20 mouse cellular contexts compared by ENCODE assay signal in the genomic region with DNA sequence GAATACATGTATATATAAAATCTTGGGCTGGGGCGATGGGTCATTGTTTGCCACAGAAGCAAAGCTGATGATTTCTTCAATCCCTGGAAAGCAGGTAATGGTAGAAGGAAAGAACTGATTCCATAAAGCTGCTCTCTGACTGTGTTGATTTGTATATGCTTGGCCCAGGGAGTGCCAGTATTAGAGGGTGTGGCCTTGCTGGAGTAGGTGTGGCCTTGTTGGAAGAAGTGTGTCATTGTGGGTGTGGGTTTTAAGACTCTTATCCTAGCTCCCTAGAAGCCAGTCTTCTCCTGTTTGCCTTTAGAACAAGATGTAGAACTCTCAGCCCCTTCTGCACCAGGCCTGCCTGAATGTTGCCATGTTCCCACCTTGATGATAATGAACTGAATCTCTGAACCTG.
"Had no signal": no experiment of that assay in that cellular context is flagged by ENCODE, and none has a peak within 500 bp of the region (broad histone marks: within the 10 kb centered on the region; RNA-seq: fewer than 3 reads in every experiment).

No protein-coding gene starts in this region.

- H3K9me3 ChIP-seq: limb, embryonic 12.5 days; limb, embryonic 15.5 days; liver, embryonic 15.5 days; midbrain, embryonic 12.5 days; midbrain, embryonic 15.5 days; neural tube, embryonic 13.5 days had no signal

- H3K4me2 ChIP-seq: limb, embryonic 12.5 days; limb, embryonic 15.5 days; liver, embryonic 11.5 days; liver, embryonic 15.5 days; midbrain, embryonic 12.5 days; midbrain, embryonic 15.5 days; neural tube, embryonic 13.5 days had no signal

- H3K36me3 ChIP-seq: limb, embryonic 12.5 days; limb, embryonic 15.5 days; liver, embryonic 15.5 days; midbrain, embryonic 12.5 days; midbrain, embryonic 15.5 days; neural tube, embryonic 13.5 days had no signal

- H3K9ac ChIP-seq: limb, embryonic 12.5 days; limb, embryonic 15.5 days; liver, embryonic 15.5 days; midbrain, embryonic 12.5 days; midbrain, embryonic 15.5 days; neural tube, embryonic 13.5 days had no signal

- ATAC-seq: midbrain, embryonic 15.5 days had no signal

- DNase-seq: kidney, adult 18-20 months; kidney, adult 9 months; kidney, postnatal 14 days; kidney, postnatal 4 days; left cerebral cortex, postnatal 4 days; lung, adult 2 months; lung, postnatal 14 days; lung, postnatal 4 days; right cerebral cortex, adult 18-20 months; right cerebral cortex, postnatal 14 days; right cerebral cortex, postnatal 4 days; thymus, postnatal 25 days had no signal

- H3K4me1 ChIP-seq: limb, embryonic 15.5 days; liver, embryonic 15.5 days; midbrain, embryonic 15.5 days had no signal

- H3K27me3 ChIP-seq: limb, embryonic 12.5 days; limb, embryonic 15.5 days; liver, embryonic 15.5 days; midbrain, embryonic 12.5 days; midbrain, embryonic 15.5 days; neural tube, embryonic 13.5 days had no signal

- H3K4me3 ChIP-seq: limb, embryonic 12.5 days; limb, embryonic 15.5 days; liver, embryonic 15.5 days; midbrain, embryonic 12.5 days; midbrain, embryonic 15.5 days; myocyte; neural tube, embryonic 13.5 days had no signal

- H3K27ac ChIP-seq: limb, embryonic 12.5 days; limb, embryonic 15.5 days; liver, embryonic 15.5 days; midbrain, embryonic 12.5 days; midbrain, embryonic 15.5 days; neural tube, embryonic 13.5 days had no signal
